Mouse (Mus musculus) megakaryocyte, embryonic 14.5 days (primary cell): ENCODE data around the gene 1810065E05Rik.

ENCODE experiments used
- FLI1 ChIP-seq: IDR thresholded peaks from 2 replicates; pipeline ENCODE4 v1.6.1; 2012; ENCODE audit warnings: low read length, inconsistent platforms, mixed read lengths
- GATA1 ChIP-seq: IDR thresholded peaks from 3 replicates; pipeline ENCODE4 v1.6.1; 2012; ENCODE audit warnings: mixed read lengths, low read length, inconsistent platforms, borderline replicate concordance

GRCm38 (mm10) chr11:58379516-58379915, 41.4 kb upstream of the 1810065E05Rik start:
- TF ChIP-seq GATA1 (no peak), FLI1 (no peak)
